Mouse (Mus musculus): ENCODE results near the gene Cyp4f16. TPM values are rescaled to one million over a fixed set of nuclear protein-coding genes. Genes with fewer than 3 reads are reported as not detected.
"Not testable (repeated sequence)": the region's sequence is repeated elsewhere in the genome, so short reads cannot be mapped to it uniquely, and the experiment has no call there.

Cyp4f16 gene
- total RNA-seq, 2 experiments from 2014 or later, result 10.9 to 15.4 TPM

DNA sequence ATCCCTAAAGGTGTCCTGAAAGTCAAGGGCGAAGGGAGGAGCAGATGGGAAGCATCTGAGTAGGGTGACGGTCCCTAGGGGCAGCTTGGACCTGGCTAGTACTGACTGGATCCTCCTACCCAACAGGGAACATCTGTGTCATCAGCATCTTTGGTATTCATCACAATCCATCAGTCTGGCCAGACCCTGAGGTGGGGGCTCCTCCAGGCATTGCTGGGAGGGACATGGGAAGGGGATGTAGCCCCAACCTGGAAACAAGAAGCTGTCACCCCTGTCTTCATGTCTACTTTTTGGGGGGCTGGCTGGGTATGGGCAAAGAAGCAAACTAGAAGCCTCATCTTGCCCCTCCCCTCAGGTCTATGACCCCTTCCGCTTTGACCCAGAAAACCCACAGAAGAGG is 14.0 kb downstream of the Cyp4f16 start:
- not testable (repeated sequence) for DNase-seq

DNA sequence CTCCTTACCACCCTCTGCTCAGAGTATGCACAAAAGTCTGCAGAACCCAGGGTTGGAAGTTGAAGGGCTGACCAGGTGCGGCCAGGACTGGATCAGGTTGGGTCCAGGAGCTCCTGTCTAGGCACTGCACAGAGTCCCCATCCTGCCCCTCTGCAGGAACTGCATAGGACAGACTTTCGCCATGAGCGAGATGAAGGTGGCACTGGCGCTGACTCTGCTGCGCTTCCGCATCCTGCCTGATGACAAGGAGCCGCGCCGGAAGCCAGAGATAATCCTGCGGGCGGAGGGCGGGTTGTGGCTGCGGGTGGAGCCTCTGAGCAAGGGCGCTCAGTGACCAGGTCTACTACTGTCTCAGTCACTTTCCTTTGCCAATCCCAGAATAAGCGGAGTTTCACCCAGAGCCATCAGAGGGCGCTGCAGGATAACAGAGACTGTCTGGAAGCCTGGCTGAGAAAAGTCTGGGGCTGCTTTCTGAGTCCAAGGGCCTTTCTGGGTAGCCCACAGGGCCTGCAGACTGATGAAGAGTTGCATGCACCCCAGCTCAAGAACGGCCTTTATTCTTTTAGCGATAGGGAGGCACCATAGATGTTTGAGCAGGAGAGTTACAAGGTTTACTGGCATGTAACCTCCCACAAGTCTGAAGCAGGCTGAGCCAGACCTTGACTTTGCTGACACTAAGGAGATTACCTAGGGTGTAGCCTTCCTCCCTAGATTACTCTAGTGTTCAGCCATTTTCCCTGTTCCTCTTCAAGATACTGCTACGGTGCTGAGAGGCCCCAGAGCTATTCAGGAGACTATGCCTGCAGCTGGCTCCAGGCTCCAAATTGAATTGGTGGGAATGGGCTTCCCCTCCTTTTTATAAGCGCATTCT is 14.8 kb downstream of the Cyp4f16 start:
- DNase-seq, result peak; percentile 88

GRCm38 (mm10) chr17:32553016-32553415 is 16.7 kb downstream of the Cyp4f16 start:
- DNase-seq, result not testable (repeated sequence)

- not testable (repeated sequence) for DNase-seq
Observed at GRCm38 (mm10) chr17:32554368-32554767, 18.0 kb downstream of the Cyp4f16 start.

- not testable (repeated sequence) for DNase-seq
Observed at GRCm38 (mm10) chr17:32563301-32563700, 26.9 kb downstream of the Cyp4f16 start.

GRCm38 (mm10) chr17:32573286-32573685 is 36.9 kb downstream of the Cyp4f16 start:
- not testable (repeated sequence) for DNase-seq

- DNase-seq, result no peak
Observed at GRCm38 (mm10) chr17:32577496-32578186, 41.3 kb downstream of the Cyp4f16 start.

GRCm38 (mm10) chr17:32596494-32596893 is 60.1 kb downstream of the Cyp4f16 start:
- no peak for DNase-seq

Other genes with a start within 250 kb of the Cyp4f16 start
- gene Akap8, start 215.3 kb upstream of the Cyp4f16 start, total RNA-seq (2021), result 10 to 100 TPM; 70.8 to 94.5 TPM
- gene Akap8l, start 186.0 kb upstream of the Cyp4f16 start, total RNA-seq (2021), result 100 to 1,000 TPM in 1 of 2 experiments, 10 to 100 TPM in 1; 61.0 to 112 TPM
- 10 to 100 TPM; 38.3 to 44.9 TPM for gene Wiz, start 147.1 kb upstream of the Cyp4f16 start, total RNA-seq (2021)
- 1 to 10 TPM; 4.5 to 4.9 TPM for gene Rasal3, start 133.0 kb upstream of the Cyp4f16 start, total RNA-seq (2021)
- 10 to 100 TPM; 13.5 to 36.1 TPM for gene Pglyrp2, start 112.4 kb upstream of the Cyp4f16 start, total RNA-seq (2021)
- gene Cyp4f39, start 83.8 kb upstream of the Cyp4f16 start, total RNA-seq (2021), result under 1 TPM; 0.36 to 0.45 TPM
- 10 to 100 TPM in 1 of 2 experiments, 1 to 10 TPM in 1; 7.2 to 10.6 TPM for gene Cyp4f17, start 30.5 kb upstream of the Cyp4f16 start, total RNA-seq (2021)
- gene Cyp4f37, start 84.8 kb downstream of the Cyp4f16 start, total RNA-seq (2021), result not detected
- not detected for gene Cyp4f40, start 122.3 kb downstream of the Cyp4f16 start, total RNA-seq (2021)
- 10 to 100 TPM in 1 of 2 experiments, 1 to 10 TPM in 1; 8.3 to 16.2 TPM for gene Cyp4f15, start 149.1 kb downstream of the Cyp4f16 start, total RNA-seq (2021)